Mouse (Mus musculus): Measurements from ENCODE around the gene Nav2.

Nav2 gene

DNA sequence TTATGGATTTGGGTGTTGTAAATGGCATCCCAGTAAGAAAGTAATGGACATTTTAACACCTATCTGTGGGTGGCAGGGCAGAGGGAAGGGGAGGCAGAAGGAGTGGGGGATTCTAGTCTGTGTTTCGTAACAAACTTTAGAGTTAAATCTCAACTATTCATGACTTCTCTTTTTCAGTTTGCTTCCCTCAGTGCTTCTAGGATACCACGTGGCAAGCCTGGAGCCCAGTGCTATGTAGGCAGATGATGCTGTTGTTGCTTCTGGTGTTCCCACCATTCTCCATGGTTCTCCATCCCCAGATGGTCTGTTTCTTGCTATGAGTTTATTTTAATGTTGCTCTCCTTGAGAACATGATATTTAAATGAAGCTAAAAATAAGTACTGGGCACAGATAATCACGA, 92.3 kb downstream of the Nav2 start:
- DNase-seq (ENCODE audit: low spot score): no peak

DNA sequence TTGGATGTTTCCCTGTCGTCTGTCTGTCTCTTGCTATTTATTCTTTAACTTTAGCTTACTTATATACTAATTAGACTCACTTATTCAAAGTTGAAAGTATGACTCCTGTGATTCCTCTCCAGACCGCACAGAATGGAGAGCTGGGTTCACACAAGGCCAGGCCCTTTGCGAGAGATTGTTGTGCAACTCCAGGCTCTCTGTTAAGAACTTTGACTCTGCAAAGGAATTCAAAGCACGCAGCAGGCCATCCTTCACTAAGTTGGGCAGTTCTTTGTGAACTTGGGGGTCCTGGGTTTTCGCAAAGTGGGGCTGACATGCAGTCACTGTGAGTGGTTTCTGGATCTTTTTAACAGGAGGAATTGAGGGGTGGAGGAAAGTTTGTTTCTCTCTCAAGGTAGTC, 95.9 kb downstream of the Nav2 start:
- no peak for DNase-seq (ENCODE audit: low spot score)

DNA sequence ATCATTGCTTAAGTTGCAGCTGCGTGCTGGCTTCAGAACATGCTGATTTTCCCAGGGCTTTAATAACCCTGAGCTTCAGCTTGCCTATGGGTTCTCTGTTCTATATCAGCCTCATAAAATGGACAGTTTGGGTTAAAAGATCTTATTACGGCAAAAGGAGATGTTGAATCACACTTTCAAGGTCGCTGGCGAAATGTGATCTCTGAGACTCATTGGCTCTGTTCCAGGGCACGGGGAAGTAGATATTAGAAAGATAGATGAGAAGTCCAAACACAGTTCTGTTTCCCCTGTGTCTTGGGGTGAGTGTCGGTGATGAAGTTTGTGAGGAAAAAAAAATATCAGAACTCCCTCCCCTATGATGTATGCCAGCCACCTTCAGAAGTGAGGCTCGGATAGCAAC, 98.4 kb downstream of the Nav2 start:
- DNase-seq (ENCODE audit: low spot score): no peak

DNA sequence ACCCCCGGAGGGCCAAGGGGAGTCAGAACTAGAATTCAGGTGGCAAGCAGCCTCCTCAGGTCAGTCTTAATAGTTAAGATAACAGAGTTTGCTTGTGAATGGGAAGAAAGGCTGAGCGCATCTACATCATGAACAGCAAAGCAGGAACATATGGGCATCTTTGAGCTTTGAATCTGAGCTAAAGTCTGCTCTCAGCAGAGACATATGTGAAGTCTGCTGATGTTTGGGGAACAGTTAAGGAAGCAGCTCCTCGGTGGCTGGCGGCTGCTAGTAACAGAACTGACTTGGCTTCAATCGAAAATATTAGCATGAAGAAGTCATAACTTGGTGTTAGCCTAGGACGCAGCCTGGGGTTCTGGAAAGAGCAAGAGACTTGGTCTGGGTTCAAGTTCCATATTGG, 102.2 kb downstream of the Nav2 start:
- DNase-seq (ENCODE audit: low spot score): no peak

DNA sequence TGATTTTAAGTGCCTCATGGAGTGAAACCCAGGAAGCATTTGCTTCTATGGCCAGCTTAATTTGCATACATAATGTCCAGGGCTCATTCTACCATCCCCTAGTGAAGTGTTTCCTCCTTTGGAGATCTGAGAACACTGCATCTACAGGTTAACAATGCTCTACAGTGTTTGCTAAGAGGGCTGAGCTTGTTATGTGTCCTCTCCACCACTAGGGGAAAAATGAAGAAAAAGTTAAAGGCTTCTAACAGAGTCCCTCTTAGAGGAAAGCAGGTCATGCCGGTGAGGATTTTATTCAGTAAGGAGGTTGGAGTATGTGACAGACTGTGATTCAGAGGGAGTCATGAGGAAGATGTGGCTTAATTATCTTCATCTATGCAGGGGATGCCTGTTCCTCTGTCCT, 103.5 kb downstream of the Nav2 start:
- no peak for DNase-seq (ENCODE audit: low spot score)

DNA sequence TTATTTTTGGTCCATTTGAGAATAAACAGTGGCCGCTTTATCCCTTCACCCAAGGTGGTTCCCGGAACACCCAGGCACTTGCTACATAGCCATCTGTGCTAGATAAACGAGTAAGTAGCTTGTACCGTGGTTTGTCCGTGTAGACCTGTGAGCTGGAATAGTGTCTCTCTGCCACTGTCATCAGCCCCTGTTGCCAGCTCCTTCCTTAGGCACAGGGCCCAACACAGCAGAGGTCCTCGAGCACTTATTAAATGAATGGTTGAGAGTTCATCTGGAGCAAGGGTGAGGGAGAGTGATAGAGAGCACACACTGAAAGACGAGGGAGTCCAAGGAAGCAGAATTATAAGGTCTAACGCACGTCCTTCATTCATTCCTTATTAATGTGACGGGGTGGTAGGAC, 106.0 kb downstream of the Nav2 start:
- no peak for DNase-seq (ENCODE audit: low spot score)

DNA sequence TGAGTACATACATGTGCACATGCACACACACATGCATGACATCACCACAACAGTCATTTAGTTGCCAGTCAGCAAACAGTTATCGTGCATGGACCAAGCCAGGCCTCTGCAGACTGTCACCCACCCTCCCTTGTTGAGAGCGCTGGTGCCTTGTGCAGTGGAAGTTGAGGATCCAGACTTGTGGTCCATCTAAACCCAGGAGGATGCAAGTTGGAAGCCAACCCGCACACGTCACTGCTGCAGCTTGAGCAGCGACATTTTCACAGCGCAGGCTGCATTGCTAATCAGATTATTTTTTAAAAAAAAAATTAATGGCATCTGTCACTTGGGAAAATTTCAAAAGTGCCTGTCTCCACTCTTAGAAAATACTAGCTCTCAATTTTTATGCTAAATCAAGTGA, 106.8 kb downstream of the Nav2 start:
- DNase-seq (ENCODE audit: low spot score): no peak

DNA sequence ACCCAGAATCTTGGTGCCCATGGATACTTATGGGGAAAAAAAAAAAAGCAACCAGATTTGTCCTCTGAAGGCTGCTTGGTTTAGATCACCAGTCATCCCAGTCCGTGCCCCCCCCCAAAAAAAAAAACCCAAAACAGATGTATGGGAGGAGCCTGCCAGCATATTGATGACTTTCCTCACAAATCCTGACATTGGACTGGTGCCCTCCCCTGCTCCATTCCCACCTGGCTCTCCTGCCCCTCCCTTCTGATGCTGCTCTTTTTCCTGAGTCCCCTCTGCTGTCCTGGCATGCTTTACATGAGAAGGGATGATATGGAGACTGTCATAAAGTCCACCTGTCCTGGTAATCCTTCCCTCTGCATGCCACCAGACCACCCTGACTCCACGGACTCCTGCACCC, 107.6 kb downstream of the Nav2 start:
- no peak for DNase-seq (ENCODE audit: low spot score)

DNA sequence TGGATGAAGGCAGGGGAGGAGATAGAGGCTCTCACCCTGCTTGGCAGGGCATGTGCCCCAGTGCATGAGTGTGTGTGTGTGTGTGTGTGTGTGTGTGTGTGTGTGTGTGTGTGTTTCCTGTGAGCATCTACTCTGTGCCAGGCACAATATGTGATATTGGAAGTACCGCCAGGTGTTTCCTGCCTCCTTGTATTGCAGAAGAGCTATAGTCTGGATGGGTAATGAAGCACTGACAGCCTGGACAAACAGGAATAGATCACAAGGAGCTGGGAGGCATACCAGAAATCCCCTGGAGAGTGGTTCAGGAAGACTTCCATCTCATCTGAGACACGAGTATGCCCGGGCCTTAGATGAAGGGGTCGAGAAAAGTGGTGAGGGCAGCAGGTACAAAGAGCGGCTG, 109.3 kb downstream of the Nav2 start:
- DNase-seq (ENCODE audit: low spot score): no peak

DNA sequence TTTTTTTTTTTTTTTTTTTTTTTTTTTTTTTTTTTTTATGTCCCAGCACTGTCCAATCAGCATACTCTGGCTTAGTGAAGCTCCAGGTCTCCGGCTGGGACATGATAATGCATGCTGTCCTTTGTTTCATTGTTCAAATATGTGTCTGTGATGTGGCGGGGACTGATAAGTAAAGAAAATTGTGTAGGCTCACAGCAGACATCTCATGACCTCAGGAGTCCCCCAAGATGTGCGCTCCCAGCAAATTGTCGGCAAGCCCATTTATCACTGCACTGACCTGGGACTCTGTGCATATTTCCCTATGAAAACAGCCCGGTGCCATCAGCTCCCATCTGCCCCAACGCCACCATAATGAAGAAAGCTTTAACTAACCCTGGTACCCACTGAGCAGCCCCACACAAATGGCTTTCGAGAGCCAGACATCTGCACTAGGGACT, 110.0 kb downstream of the Nav2 start:
- DNase-seq (ENCODE audit: low spot score): no peak

DNA sequence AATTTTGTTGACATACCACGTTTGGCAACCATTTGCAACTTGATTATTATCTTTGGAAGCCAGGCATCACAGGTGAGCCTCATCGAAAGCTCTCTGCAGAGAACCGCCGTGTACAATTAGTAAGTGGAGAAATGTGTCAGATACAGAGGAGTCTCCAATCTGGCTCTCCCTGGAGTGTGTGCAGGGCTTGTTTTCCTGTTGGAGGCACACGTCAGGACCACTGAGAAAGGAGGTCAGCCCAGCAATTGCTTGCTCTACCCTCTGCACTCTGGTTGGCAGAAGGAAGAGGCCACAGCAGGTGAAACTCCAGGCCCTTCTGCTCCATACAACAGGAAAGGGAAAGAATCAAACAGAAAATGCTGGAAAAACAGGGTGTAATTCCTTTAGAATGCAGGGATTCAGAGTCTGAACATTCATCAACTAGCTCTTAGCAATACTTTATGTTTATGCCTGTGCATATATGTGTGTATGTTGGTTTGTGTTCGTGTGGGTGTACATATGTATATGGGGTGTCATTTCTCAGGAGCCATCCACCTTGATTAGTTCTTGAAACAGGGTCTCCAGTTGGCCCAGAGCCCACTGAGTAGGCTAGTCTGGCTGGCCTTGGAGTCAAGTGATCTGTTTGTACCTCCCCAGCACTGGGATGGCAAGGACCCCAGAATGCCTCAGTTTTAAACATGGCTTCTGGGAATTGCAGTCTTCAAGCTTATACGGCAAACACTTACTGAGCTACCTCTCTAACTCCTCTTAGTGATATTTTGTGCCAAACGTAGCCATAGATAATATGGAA, 116.7 kb downstream of the Nav2 start:
- DNase-seq (ENCODE audit: low spot score): no peak

DNA sequence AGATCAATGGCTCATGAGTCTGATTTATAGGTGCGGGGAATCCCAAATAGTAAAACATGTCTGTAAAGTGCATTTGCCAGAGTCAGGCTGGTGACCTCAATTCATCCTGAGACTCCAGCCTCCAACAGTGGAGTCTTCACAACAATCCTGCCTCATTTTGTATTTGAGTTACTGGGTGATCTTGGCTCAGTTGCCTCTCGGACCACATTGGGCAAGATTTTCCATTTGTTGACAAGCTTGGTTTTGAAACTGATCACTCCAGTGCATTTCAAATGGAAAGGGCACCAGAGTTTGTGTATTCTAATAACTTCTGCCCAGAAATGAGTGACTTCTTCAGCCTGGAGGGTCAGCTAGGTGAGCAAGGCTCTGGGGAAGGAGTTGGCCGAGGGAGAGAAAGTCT, 117.5 kb downstream of the Nav2 start:
- DNase-seq (ENCODE audit: low spot score): no peak

DNA sequence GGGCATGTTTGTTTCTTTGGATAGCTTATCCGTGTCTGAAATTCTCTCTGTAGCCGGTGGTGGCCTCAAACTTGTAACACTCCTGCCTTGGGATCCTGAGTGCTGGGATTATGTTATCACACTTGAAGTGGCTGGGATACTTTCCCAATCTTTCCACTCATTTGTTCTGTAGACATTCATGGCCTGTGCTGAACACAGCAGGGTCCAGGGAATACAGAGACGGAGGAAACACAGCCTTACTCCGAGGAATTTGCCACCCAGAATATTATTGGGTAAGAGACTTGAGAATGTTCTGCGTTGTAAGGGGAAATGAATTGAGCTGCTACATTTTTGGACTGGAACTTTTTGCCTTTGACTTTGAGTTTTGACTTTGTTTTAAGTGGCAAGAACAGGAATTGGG, 118.0 kb downstream of the Nav2 start:
- DNase-seq (ENCODE audit: low spot score): no peak

DNA sequence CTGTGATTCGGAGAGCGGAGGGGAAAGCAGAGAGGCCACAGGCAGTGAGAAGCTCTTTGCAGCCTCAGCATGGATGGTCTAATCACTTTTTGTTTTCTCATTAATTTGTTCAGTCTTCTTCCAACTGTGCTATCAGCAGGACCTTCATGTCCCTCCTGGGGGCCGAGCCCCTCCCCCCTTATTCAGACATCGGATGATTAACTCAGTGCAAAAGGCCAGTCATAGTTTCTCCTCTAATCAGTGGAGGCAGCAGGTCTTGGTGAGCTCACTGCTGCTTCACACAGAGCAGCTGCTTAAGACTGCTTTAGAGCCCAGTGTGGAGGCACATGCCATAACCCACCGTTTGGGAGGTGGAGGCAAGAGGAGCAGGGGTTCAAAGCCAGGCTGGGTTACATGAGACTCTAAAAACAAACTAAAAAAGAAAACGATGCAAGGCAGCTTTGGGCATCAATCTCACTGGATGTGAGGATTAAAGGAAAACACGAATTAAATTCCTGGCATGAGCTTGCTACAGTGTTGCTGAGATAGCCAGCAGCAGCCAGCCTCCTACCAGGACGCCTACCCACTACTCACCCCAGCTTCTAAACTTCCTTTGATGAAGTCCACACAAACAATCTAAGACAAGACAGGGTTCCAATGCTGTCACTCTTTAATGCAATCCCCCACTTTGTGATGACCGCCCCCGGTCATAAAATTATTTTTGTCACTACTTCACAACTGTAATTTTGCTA, 120.9 kb downstream of the Nav2 start:
- no peak for DNase-seq (ENCODE audit: low spot score)

DNA sequence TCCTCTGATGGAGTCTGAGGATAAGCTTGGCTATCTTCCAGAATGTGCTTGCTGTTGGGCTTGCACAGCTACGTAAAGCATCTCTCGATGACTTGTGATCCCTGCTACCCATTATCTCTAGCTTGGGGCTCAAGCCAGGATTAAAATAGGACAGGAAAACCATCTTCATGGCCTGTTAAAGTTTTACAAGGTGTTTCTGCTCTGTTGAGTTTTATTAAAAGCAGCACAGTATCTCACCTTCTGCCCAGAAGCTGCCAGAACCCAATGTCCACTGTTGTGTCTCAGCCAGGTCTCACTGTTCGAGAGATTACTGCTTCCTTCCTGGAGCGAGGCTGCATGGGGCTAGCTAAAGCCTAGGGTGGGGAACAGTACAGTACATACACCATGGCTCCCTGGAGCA, 123.7 kb downstream of the Nav2 start:
- DNase-seq (ENCODE audit: low spot score): no peak

DNA sequence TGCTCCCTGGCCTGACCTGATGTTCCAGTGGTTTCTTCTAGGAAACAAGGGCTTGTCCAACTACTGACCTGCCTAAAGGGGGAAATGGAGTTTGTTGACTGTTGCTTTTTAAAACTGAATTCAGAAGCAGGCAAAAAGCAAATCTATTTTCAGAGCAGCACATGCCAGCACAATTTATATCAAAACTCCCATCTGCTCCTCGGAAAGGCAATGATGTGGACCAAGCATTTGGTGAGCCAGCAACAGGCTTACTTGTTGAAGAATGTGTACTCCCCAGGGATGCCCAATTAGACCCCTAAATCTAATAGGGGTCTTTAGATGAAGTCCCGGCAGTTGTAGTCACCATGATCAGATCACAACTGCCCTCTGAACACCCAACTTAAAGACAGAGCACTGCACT, 125.7 kb downstream of the Nav2 start:
- no peak for DNase-seq (ENCODE audit: low spot score)

DNA sequence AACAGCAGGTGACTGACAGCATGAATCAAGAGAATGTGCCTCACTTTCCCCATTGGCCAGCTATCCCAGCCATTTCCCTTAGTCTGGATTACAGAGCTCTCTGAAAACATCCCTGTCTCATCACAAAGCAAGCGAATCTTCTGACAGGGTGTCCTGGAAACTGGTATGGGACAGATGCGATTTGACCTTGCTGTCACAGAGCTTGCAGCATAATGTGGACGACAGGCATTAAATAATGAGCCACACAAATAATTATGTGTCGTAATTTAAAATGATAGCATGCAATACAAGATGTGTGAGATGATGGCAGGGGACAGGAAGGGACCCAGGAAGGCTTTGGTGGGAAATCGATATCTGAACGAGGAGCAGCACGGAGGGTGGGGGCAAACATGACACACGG, 131.6 kb downstream of the Nav2 start:
- DNase-seq (ENCODE audit: low spot score): no peak

DNA sequence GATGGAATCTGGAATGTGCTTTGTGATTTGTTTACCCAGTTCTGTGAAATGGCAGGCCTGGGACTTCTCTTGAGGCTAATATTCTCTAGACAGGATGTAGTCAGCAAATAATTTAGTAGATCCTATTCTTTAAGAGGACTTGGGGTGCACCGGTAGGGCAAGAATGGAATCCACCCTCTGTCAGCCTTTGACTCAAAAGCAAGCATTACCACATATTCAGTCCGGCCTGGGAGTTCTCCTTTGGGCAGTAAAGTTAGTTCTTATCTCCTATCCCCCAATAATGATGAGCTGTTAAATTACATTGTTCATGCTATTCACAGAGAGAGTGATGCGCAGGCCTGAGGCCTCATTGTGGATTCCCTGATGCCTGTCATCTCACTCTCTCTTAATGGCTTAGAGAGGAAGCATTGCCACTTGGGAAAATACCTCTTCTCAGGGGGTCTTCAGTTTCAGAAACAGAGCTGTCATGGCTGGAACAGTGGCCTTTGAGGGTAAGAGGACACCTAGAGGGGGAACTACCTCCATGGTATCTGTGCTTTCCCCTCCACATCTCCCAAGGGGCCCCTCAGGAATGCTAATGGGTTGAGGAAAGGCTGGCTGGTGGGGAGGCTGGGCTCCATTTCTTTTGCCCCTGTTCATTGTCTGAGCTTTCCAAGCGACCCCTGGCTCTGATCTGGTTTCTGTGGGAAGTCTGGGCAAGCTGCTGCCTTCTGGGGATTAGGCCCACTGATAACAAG, 133.0 kb downstream of the Nav2 start:
- DNase-seq (ENCODE audit: low spot score): no peak

DNA sequence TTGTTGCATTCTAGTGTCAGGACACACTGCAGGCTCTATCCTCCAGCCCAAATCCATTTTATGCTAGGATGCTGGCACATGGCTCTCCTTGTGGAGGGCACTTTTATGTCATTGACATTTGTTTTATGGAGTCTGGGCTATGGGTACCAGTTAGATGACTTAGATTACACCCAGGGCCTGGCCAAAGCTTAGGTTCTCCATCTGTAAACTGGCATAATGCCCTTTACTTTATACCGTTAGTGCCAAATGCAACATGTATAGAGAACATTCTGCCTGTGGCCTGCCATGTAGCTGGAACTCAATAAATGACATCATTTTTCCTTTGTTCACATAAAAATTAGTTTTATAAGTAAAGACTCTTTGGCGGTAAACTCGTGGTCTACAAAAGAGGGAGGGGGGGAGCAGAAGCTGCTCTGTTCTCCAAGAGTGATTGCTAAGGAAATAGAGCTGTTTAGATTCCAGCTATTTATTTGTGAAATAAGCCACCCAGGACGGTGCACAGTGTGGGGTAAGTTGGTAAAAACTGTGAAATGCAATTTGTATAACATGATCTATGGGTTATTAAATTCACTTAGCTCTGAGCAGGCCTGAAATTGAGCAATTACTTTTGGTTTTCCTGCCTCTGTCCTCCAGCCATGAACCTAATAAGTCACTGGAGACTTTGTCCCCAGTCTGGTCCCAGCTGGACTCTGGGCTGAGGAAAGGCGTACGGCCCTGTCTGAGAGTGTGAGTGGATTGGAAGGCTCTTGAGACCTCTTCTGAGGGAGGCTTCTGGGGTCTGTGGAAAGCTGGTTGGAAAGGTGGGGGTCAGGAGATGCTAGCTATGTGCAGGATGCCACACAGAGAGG, 137.2 kb downstream of the Nav2 start:
- DNase-seq (ENCODE audit: low spot score): no peak

DNA sequence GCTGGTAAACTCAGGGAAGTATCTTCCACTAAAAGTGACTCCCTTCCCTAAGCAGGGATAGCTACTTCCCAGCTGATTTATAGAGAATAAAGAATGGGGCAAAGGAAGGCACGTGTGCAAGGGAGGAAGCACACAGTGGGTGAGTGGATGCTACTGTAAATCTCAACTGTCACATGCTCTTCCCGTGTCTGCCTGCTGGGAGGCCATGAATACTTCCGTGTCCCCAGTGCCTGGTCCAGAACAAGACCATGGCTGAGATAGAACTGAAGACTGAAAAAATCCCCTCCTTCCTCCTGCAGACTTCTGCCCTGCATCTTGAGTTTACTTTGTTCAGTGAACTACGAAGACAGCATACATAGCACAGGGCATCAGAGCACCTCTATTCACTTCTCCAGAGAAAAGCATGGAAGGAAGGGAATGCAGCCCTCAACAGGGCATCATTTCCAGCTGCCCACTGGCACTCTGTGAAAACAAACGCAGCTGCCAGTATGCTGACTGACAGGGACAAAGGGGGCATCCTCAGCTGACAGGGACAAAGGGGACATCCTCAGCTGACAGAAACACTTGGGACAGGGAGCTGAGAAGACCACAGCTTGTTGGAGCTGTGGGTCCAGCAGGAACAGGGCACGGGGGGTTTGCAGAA, 138.0 kb downstream of the Nav2 start:
- DNase-seq (ENCODE audit: low spot score): no peak

DNA sequence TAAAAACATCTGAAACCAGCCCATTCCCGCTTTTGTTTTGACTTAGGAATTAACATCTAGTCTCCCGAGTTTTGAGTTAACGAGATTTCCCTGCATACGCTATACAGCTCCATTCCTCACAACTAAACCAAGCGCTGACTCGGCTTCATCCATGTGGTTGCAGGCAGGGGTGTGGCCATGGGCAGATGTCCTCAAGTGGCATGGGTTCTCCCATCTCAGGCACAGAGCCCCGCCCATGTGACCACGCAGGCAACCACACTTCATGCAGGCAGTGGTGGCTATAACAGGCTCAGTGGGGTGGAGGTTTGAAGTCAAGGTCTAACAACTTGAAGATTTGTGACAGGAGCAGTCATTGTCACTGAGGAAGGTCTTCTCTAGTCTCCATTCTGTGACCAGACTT, 138.8 kb downstream of the Nav2 start:
- DNase-seq (ENCODE audit: low spot score): no peak

Data from ovary, postnatal 10 days (tissue).